Mouse (Mus musculus) effector memory CD4-positive, alpha-beta T cell, adult 5 months (primary cell): ENCODE data around the gene Cpsf6. TPM values are rescaled to one million over a fixed set of nuclear protein-coding genes. Genes with fewer than 3 reads are reported as not detected.

Source experiments
- polyA plus RNA-seq: library from polyadenylated mRNA; unstranded; fragments of 100-300 nt; shearing (Covaris generic); gene quantifications from one replicate; pipeline ENCODE4 v1.2.1, GENCODE M21; 2017

Gene Cpsf6
- 138 TPM for polyA plus RNA-seq

GRCm38 (mm10) chr10:117379908-117380307, at the start of gene Cpsf6:
Gene Cpsf6 (minus strand): TSS chr10:117380015.

Other genes starting within 250 kb of the Cpsf6 start
- 19.3 TPM for gene Frs2, start 231.5 kb downstream of the Cpsf6 start, polyA plus RNA-seq
- 59.5 TPM for gene Yeats4, start 155.5 kb downstream of the Cpsf6 start, polyA plus RNA-seq
- gene 9530003J23Rik, start 141.3 kb downstream of the Cpsf6 start, polyA plus RNA-seq, result not detected
- gene Lyz2, start 97.7 kb downstream of the Cpsf6 start, polyA plus RNA-seq, result 1.4 TPM
- gene Lyz1, start 87.1 kb downstream of the Cpsf6 start, polyA plus RNA-seq, result not detected
- gene Cpm, start 249.5 kb upstream of the Cpsf6 start, polyA plus RNA-seq, result 126 TPM